Mouse (Mus musculus) myocyte (in vitro differentiated cells): ENCODE data around the gene Wdr83.

Experiments used
- POLR2A ChIP-seq: IDR thresholded peaks from one replicate; pipeline ENCODE4 v1.6.1; 2011; ENCODE audit warnings: low read depth, mild to moderate bottlenecking, control low read depth, moderate library complexity; ENCODE audit not compliant: insufficient read length
- TCF12 ChIP-seq: IDR thresholded peaks from one replicate; pipeline ENCODE4 v1.6.1; 2011; ENCODE audit warnings: mild to moderate bottlenecking, control low read depth; ENCODE audit not compliant: poor library complexity, insufficient read depth, severe bottlenecking

DNA sequence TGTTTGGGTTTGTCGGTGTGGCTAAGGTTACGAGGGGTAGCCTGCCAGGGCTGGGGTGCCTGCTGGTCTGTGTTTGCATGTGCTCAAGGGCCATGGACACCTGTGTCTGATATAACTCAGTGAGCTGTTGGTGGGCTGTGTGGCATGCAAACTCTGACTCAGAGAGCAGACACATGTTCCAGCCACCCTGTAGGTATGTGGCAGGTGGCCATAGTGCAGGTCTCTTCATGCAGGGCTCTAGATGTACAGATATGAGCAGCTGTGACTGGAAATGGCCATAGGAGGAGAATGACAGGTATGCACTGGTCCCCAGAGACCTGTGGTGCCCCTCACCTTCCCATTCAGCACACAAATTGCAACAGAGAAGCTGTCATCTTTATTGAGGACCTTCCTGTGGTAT, 14.0 kb downstream of the Wdr83 start:
- TF ChIP-seq POLR2A (no peak), TCF12 (no peak)
